Mouse (Mus musculus): ENCODE measurements around the gene Ints2. TPM values are rescaled to one million over a fixed set of nuclear protein-coding genes. Genes with fewer than 3 reads are reported as not detected.
"Not testable (repeated sequence)": the region's sequence is repeated elsewhere in the genome, so short reads cannot be mapped to it uniquely, and the experiment has no call there.

Gene Ints2
- 46.9 and 48.5 TPM in 2 replicates for polyA plus RNA-seq (2016; fragmentation: Nextera tagmentation; extraction: Ambion mirVana)

- ATAC-seq (ENCODE audit: low FRiP score): peak; percentile 92
- H3K27me3 ChIP-seq: no peaks in the 10 kb centered on the region
- H3K36me3 ChIP-seq: peaks cover 12% of the 10 kb centered on the region
- H3K4me1 ChIP-seq: peaks cover 13% of the 10 kb centered on the region
- peak within 1 kb of the TSS; percentile 84 for H3K9ac ChIP-seq
- H3K4me2 ChIP-seq (replicated peaks): peak within 1 kb of the TSS; percentile 64
- WGBS: 8% methylated on average over 32 of the region's 32 CpGs
- no peaks in the 10 kb centered on the region for H3K9me3 ChIP-seq (replicated peaks)
- H3K27ac ChIP-seq: peak within 1 kb of the TSS; percentile 81
- peak within 1 kb of the TSS; percentile 68 for H3K4me3 ChIP-seq
Measured at GRCm38 (mm10) chr11:86257460-86258076, at the start of gene Ints2. Gene Ints2, minus strand, starts transcription at chr11:86257575.

GRCm38 (mm10) chr11:86292201-86292600 lies 34.8 kb upstream of the Ints2 start:
- not testable (repeated sequence) for H3K4me3 ChIP-seq; H3K4me1 ChIP-seq; H3K9ac ChIP-seq; ATAC-seq (ENCODE audit: low FRiP score); H3K4me2 ChIP-seq (replicated peaks); H3K27ac ChIP-seq; H3K9me3 ChIP-seq (replicated peaks); H3K27me3 ChIP-seq
- H3K36me3 ChIP-seq: peaks cover 15% of the 10 kb centered on the region
- WGBS: 95% methylated on average over 10 of the region's 10 CpGs

GRCm38 (mm10) chr11:86291714-86292113 lies 34.3 kb upstream of the Ints2 start:
- no peak overlapping the region for H3K4me2 ChIP-seq (replicated peaks)

GRCm38 (mm10) chr11:86285729-86286128 lies 28.4 kb upstream of the Ints2 start:
- no peak overlapping the region for H3K27ac ChIP-seq
- WGBS: 96% methylated on average over 8 of the region's 8 CpGs
- H3K4me1 ChIP-seq: no peaks in the 10 kb centered on the region
- no peak overlapping the region for H3K4me2 ChIP-seq (replicated peaks)
- no peaks in the 10 kb centered on the region for H3K9me3 ChIP-seq (replicated peaks)
- peaks cover 55% of the 10 kb centered on the region for H3K36me3 ChIP-seq
- ATAC-seq (ENCODE audit: low FRiP score): no peak
- H3K9ac ChIP-seq: no peak overlapping the region
- H3K4me3 ChIP-seq: no peak overlapping the region
- H3K27me3 ChIP-seq: no peaks in the 10 kb centered on the region

More at GRCm38 (mm10) chr11:86291714-86292113, 34.3 kb upstream of the Ints2 start:
- no peaks in the 10 kb centered on the region for H3K27me3 ChIP-seq
- ATAC-seq (ENCODE audit: low FRiP score): no peak
- 95% methylated on average over 6 of the region's 6 CpGs for WGBS
- no peak overlapping the region for H3K27ac ChIP-seq
- no peaks in the 10 kb centered on the region for H3K4me1 ChIP-seq
- H3K36me3 ChIP-seq: peaks cover 14% of the 10 kb centered on the region
- no peak overlapping the region for H3K9ac ChIP-seq
- H3K4me3 ChIP-seq: no peak overlapping the region
- H3K9me3 ChIP-seq (replicated peaks): no peaks in the 10 kb centered on the region

- no peaks in the 10 kb centered on the region for H3K9me3 ChIP-seq (replicated peaks)
- no peak overlapping the region for H3K9ac ChIP-seq
- no peak overlapping the region for H3K4me2 ChIP-seq (replicated peaks)
- no peak overlapping the region for H3K4me3 ChIP-seq
- H3K36me3 ChIP-seq: peaks cover 58% of the 10 kb centered on the region
- WGBS: 95% methylated on average over 6 of the region's 6 CpGs
- no peak for ATAC-seq (ENCODE audit: low FRiP score)
- H3K27me3 ChIP-seq: no peaks in the 10 kb centered on the region
- H3K27ac ChIP-seq: no peak overlapping the region
- H3K4me1 ChIP-seq: no peaks in the 10 kb centered on the region
Measured at GRCm38 (mm10) chr11:86278442-86279102, 21.2 kb upstream of the Ints2 start.

- Histone ChIP-seq H3K4me3 (peak overlapping the region; percentile 68), H3K27me3 (no peaks in the 10 kb centered on the region), H3K9ac (peak overlapping the region; percentile 84), H3K27ac (peak overlapping the region; percentile 81), H3K9me3 (replicated peaks) (no peaks in the 10 kb centered on the region), H3K4me2 (replicated peaks) (peak overlapping the region; percentile 64), H3K36me3 (peaks cover 18% of the 10 kb centered on the region), H3K4me1 (peaks cover 13% of the 10 kb centered on the region)
- ATAC-seq (ENCODE audit: low FRiP score): peak; percentile 69; the same call in 1 of the 2 replicates
- under 1% methylated on average over 22 of the region's 22 CpGs for WGBS
Measured at GRCm38 (mm10) chr11:86257054-86257453, 321 bp downstream of the Ints2 start.

- 84% methylated on average over 1 of the region's 1 CpGs for WGBS
- ATAC-seq (ENCODE audit: low FRiP score): no peak
Measured at GRCm38 (mm10) chr11:86253342-86253741, 4.0 kb downstream of the Ints2 start.

GRCm38 (mm10) chr11:86232446-86232845 lies 24.9 kb downstream of the Ints2 start:
- peaks cover 61% of the 10 kb centered on the region for H3K36me3 ChIP-seq

More at GRCm38 (mm10) chr11:86253342-86253741, 4.0 kb downstream of the Ints2 start:
- H3K9me3 ChIP-seq (replicated peaks): no peaks in the 10 kb centered on the region
- no peak overlapping the region for H3K4me3 ChIP-seq
- H3K27me3 ChIP-seq: no peaks in the 10 kb centered on the region
- peaks cover 39% of the 10 kb centered on the region for H3K36me3 ChIP-seq
- no peak overlapping the region for H3K27ac ChIP-seq
- H3K9ac ChIP-seq: no peak overlapping the region
- no peak overlapping the region for H3K4me2 ChIP-seq (replicated peaks)
- peaks cover 13% of the 10 kb centered on the region for H3K4me1 ChIP-seq

GRCm38 (mm10) chr11:86231781-86232350 lies 25.5 kb downstream of the Ints2 start:
- H3K4me3 ChIP-seq: no peak overlapping the region
- WGBS: 93% methylated on average over 13 of the region's 13 CpGs
- H3K9me3 ChIP-seq (replicated peaks): no peaks in the 10 kb centered on the region
- H3K9ac ChIP-seq: no peak overlapping the region
- H3K36me3 ChIP-seq: peaks cover 62% of the 10 kb centered on the region
- no peak overlapping the region for H3K4me2 ChIP-seq (replicated peaks)
- no peak overlapping the region for H3K27ac ChIP-seq
- no peak for ATAC-seq (ENCODE audit: low FRiP score)
- H3K27me3 ChIP-seq: no peaks in the 10 kb centered on the region
- no peaks in the 10 kb centered on the region for H3K4me1 ChIP-seq

More at GRCm38 (mm10) chr11:86232446-86232845, 24.9 kb downstream of the Ints2 start:
- no peaks in the 10 kb centered on the region for H3K9me3 ChIP-seq (replicated peaks)
- 86% methylated on average over 4 of the region's 4 CpGs for whole genome bisulfite sequencing
- no peaks in the 10 kb centered on the region for H3K4me1 ChIP-seq
- H3K4me2 ChIP-seq (replicated peaks): no peak overlapping the region
- H3K9ac ChIP-seq: no peak overlapping the region
- ATAC-seq (ENCODE audit: low FRiP score): no peak
- no peak overlapping the region for H3K4me3 ChIP-seq
- no peak overlapping the region for H3K27ac ChIP-seq
- H3K27me3 ChIP-seq: no peaks in the 10 kb centered on the region

GRCm38 (mm10) chr11:86226646-86227180 lies 30.7 kb downstream of the Ints2 start:
- H3K9me3 ChIP-seq (replicated peaks): no peaks in the 10 kb centered on the region
- no peak overlapping the region for H3K27ac ChIP-seq
- no peak overlapping the region for H3K4me3 ChIP-seq
- H3K9ac ChIP-seq: no peak overlapping the region
- no peaks in the 10 kb centered on the region for H3K4me1 ChIP-seq
- ATAC-seq (ENCODE audit: low FRiP score): no peak
- no peak overlapping the region for H3K4me2 ChIP-seq (replicated peaks)
- H3K36me3 ChIP-seq: peaks cover 65% of the 10 kb centered on the region
- 91% methylated on average over 8 of the region's 8 CpGs for WGBS
- H3K27me3 ChIP-seq: no peaks in the 10 kb centered on the region

GRCm38 (mm10) chr11:86225761-86226160 lies 31.6 kb downstream of the Ints2 start:
- Histone ChIP-seq H3K4me2 (replicated peaks) (no peak overlapping the region), H3K9me3 (replicated peaks) (no peaks in the 10 kb centered on the region), H3K36me3 (peaks cover 63% of the 10 kb centered on the region), H3K9ac (no peak overlapping the region), H3K27me3 (no peaks in the 10 kb centered on the region), H3K4me3 (no peak overlapping the region), H3K27ac (no peak overlapping the region), H3K4me1 (no peaks in the 10 kb centered on the region)
- no peak for ATAC-seq (ENCODE audit: low FRiP score)
- WGBS: 94% methylated on average over 4 of the region's 4 CpGs

- Histone ChIP-seq H3K4me2 (replicated peaks) (no peak overlapping the region), H3K9me3 (replicated peaks) (no peaks in the 10 kb centered on the region), H3K36me3 (peaks cover 65% of the 10 kb centered on the region)
Measured at GRCm38 (mm10) chr11:86211803-86212202, 45.6 kb downstream of the Ints2 start.

More at GRCm38 (mm10) chr11:86211803-86212202, 45.6 kb downstream of the Ints2 start:
- Histone ChIP-seq H3K4me1 (no peaks in the 10 kb centered on the region), H3K27ac (no peak overlapping the region), H3K9ac (no peak overlapping the region), H3K27me3 (no peaks in the 10 kb centered on the region), H3K4me3 (no peak overlapping the region)
- 83% methylated on average over 1 of the region's 1 CpGs for WGBS
- ATAC-seq (ENCODE audit: low FRiP score): no peak
